Mouse (Mus musculus): ENCODE measurements around the gene Dnajc13.

DNA sequence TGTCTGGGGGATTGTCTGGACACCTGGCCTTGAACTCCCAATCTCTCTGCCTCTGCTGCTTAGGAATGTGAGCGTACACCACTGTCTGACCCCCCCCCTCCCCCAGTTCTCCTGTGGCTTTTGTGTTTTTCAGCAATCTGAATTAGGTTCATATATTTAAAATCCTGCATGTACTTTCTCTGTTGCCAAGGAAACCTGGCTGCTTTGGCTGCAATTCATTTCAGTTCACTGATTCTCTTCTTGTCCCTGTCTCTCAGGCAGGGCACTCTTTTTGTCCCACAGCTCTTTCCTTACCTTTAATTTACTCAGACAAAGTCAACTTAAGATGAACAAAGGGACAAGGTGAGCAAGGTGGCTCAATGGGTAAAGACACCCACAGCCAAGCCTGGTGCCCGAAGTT, 134.6 kb downstream of the Dnajc13 start:
- TF ChIP-seq POLR2A (IDR thresholded peaks at IDR 0.05; ENCODE audit: borderline replicate concordance, extremely low read depth, low read depth, low read length) (no peak), CTCF (IDR thresholded peaks at IDR 0.05; ENCODE audit: insufficient read depth, low read length) (no peak)
